Mouse (Mus musculus) liver (tissue): ENCODE measurements at regions not wholly inside any gene's neighbourhood (a gene's known extent, or its start where the extent isn't known, plus 50 kb on each side); places are given as distances from the start of the nearest gene placed in this dataset.

ENCODE experiments used
- DNase-seq: peaks from one replicate; pipeline ENCODE4 v3.0.0-alpha.2; 2020; ENCODE audit warnings: mixed read lengths

- DNase-seq = no peak
Observed at GRCm38 (mm10) chr5:75828332-75828731, 149.9 kb downstream of the Kdr start.

- no peak for DNase-seq
Observed at GRCm38 (mm10) chr5:75826283-75827098, 151.8 kb downstream of the Kdr start.

- no peak for DNase-seq
Observed at GRCm38 (mm10) chr5:75825576-75825975, 152.7 kb downstream of the Kdr start.

GRCm38 (mm10) chr5:75824660-75825059, 153.6 kb downstream of the Kdr start:
- no peak for DNase-seq

- DNase-seq = no peak
Observed at GRCm38 (mm10) chr5:75823646-75824045, 154.6 kb downstream of the Kdr start.

- no peak for DNase-seq
Observed at GRCm38 (mm10) chr5:75817396-75817795, 160.9 kb downstream of the Kdr start.

GRCm38 (mm10) chr5:75814393-75814984, 163.8 kb downstream of the Kdr start:
- DNase-seq = no peak

GRCm38 (mm10) chr5:75812686-75813085, 165.6 kb downstream of the Kdr start:
- no peak for DNase-seq

GRCm38 (mm10) chr5:75808551-75809332, 169.5 kb downstream of the Kdr start:
- DNase-seq = peak; percentile 26

GRCm38 (mm10) chr5:75805011-75805410, 173.2 kb downstream of the Kdr start:
- DNase-seq = no peak

- DNase-seq = no peak
Observed at GRCm38 (mm10) chr5:75804340-75804739, 173.9 kb downstream of the Kdr start.

GRCm38 (mm10) chr5:75803012-75803411, 175.2 kb downstream of the Kdr start:
- no peak for DNase-seq

GRCm38 (mm10) chr5:75800040-75800989, 177.9 kb downstream of the Kdr start:
- no peak for DNase-seq

GRCm38 (mm10) chr5:75799627-75800026, 178.6 kb downstream of the Kdr start:
- no peak for DNase-seq

- no peak for DNase-seq
Observed at GRCm38 (mm10) chr5:75793184-75793583, 185.1 kb downstream of the Kdr start.

- DNase-seq = no peak
Observed at GRCm38 (mm10) chr5:75791738-75792137, 186.5 kb downstream of the Kdr start.

GRCm38 (mm10) chr5:75788087-75788486, 190.2 kb downstream of the Kdr start:
- no peak for DNase-seq

GRCm38 (mm10) chr5:75786196-75786595, 192.1 kb downstream of the Kdr start:
- DNase-seq = no peak

GRCm38 (mm10) chr5:75784998-75785593, 193.2 kb downstream of the Kdr start:
- no peak for DNase-seq

GRCm38 (mm10) chr5:75770592-75770991, 195.9 kb downstream of the Kit start:
- DNase-seq = no peak

GRCm38 (mm10) chr5:75767213-75767612, 192.5 kb downstream of the Kit start:
- no peak for DNase-seq

- DNase-seq = peak; percentile 19
Observed at GRCm38 (mm10) chr5:75762374-75762773, 187.7 kb downstream of the Kit start.
